Mouse (Mus musculus) embryonic fibroblast, embryonic 13.5 days (primary cell): Measurements from ENCODE around the gene Nxph1.

Experiments
- CTCF ChIP-seq: IDR thresholded peaks from 2 replicates; pipeline ENCODE4 v1.5.1; 2011; ENCODE audit warnings: mild to moderate bottlenecking, control low read depth, low read length, moderate library complexity, borderline replicate concordance; ENCODE audit not compliant: insufficient read depth
- POLR2A ChIP-seq: IDR thresholded peaks from 2 replicates; pipeline ENCODE4 v1.6.1; 2011; ENCODE audit warnings: low read depth, mild to moderate bottlenecking, control low read depth, low read length, moderate library complexity

GRCm38 (mm10) chr6:9026631-9027030 lies 78.4 kb downstream of the Nxph1 start:
- TF ChIP-seq POLR2A: no peak
- no peak for TF ChIP-seq CTCF
